Mouse (Mus musculus): ENCODE measurements around the gene Nucb1.
"Not testable (repeated sequence)": the region's sequence is repeated elsewhere in the genome, so short reads cannot be mapped to it uniquely, and the experiment has no call there.

Nucb1 gene

GRCm38 (mm10) chr7:45524841-45525621 is 14.8 kb upstream of the Nucb1 start:
- DNase-seq (ENCODE audit: low read depth, low spot score) = peak; percentile 53

- peak; percentile 16 for DNase-seq (ENCODE audit: low read depth, low spot score)
Observed at GRCm38 (mm10) chr7:45523678-45524170, 13.5 kb upstream of the Nucb1 start.

DNA sequence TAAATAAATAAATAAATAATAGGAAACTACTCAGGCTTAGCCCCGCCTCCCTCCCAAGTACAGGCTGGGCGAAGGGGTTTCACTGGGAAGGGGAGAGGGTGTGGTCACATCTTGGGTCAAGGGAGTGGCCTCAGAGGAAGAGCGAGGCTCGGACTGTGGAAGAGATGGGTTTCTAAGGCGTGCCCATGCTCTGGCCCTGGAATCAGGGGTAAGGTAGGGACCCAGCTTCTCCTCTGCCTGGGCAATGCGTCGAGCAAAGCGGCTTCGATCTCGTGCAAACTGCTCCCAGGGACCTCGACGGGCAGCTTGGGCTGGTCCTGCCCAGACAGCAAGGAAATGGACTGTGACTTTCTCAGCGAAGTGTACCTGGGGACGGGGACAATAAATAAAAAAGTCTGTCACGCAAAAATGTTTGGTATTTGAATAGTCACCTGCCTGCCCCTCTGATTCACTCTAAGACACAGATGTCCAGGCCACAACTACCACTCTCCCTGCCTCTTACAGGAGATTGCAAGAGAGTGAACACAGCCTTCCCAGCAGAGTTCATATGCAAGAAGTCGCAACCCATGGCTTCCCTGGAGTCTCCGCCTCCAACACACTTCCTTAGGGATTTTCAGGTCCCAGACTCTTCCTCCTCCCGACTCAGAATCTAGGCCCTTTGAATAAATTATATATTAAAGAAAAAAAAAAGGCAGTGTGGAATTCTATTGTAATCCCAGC is 12.9 kb upstream of the Nucb1 start:
- DNase-seq (ENCODE audit: low read depth, low spot score) = peak; percentile 43

- no peak for DNase-seq (ENCODE audit: low read depth, low spot score)
Observed at GRCm38 (mm10) chr7:45522194-45522752, 12.1 kb upstream of the Nucb1 start.

DNA sequence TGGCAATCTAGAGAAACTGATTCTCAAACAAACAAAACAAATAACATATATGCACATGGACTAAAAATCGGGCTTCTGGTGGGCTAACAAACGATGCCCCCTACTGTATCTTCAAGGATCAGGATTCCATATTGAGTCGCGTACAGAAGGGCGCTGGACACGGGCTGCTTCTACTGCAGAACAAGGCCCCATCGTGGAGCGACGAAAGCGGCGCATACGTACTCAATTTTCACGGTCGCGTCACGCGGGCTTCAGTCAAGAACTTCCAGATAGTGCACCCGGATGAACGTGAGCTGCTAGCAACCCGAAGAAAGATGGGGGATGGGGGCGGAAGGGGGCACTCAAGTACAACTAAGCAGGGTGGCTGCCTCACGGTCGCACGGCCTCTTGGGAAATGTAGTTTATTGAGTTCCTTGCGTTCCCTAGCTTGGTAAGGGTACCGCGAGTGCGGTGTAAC is 11.6 kb upstream of the Nucb1 start:
- peak; percentile 96 for DNase-seq (ENCODE audit: low read depth, low spot score)

GRCm38 (mm10) chr7:45520605-45521004 is 10.4 kb upstream of the Nucb1 start:
- no peak for DNase-seq (ENCODE audit: low read depth, low spot score)

- peak; percentile 26 for DNase-seq (ENCODE audit: low read depth, low spot score)
Observed at GRCm38 (mm10) chr7:45519345-45520120, 9.3 kb upstream of the Nucb1 start.

DNA sequence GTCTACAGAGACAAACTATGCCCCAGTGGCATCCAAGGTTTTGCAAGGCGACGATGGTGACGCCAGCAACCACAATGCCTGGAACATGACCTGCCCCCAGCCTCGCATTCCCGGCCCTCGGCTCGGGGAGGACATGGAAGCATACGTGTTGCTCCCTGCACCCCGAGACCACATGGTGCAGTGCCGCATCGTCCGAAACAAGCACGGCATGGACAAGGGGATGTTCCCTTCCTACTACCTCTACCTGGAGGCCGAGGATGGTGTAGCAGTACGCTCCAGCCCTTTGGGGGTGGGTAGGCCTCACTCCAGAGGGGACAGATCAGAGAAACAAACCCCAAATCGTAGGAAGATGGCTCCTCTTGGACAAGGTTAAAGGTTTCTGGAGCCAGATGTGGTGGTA is 8.4 kb upstream of the Nucb1 start:
- no peak for DNase-seq (ENCODE audit: low read depth, low spot score)

DNA sequence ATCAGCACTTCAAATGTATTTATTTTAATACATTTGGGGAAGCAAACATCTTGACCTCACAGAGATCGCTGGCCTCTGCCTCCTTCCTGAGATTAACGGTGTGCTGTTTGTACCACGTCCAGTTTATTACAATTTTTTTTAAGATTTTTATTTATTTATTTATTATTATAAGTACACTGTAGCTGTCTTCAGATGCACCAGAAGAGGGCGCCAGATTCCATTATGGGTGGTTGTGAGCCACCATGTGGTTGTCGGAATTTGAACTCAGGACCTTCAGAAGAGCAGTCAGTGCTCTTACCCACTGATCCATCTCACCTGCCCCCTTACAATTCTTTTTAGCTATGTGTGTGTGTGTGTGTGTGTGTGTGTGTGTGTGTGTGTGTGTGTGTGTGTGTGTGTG is 6.6 kb upstream of the Nucb1 start:
- not testable (repeated sequence) for DNase-seq (ENCODE audit: low read depth, low spot score)

- no peak for DNase-seq (ENCODE audit: low read depth, low spot score)
Observed at GRCm38 (mm10) chr7:45515436-45515835, 5.2 kb upstream of the Nucb1 start.

DNA sequence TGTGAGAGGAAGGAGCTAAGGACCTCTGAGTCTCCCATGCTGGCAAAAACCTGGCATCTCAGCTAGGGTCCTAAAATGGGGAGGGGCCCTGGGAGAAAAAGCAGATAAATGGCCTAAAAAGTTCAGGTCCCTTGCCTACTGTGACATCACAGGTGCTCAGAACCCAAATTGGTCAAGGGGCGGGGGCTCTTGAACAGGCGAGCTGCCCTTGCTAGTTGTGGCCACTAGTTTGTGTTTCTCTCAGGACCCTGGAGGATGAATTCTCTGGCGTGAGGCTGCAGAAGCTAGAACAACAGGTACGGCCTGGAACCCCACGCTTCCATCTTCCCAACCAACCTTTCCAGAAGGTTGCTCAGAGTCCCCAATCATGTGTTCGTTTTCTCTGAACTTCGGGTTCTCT is 4.2 kb upstream of the Nucb1 start:
- no peak for DNase-seq (ENCODE audit: low read depth, low spot score)

GRCm38 (mm10) chr7:45509181-45509882 is 874 bp downstream of the Nucb1 start:
- no peak for DNase-seq (ENCODE audit: low read depth, low spot score)

GRCm38 (mm10) chr7:45508561-45508960 is 1.6 kb downstream of the Nucb1 start:
- DNase-seq (ENCODE audit: low read depth, low spot score) = no peak

- DNase-seq (ENCODE audit: low read depth, low spot score) = no peak
Observed at GRCm38 (mm10) chr7:45507583-45507982, 2.6 kb downstream of the Nucb1 start.

DNA sequence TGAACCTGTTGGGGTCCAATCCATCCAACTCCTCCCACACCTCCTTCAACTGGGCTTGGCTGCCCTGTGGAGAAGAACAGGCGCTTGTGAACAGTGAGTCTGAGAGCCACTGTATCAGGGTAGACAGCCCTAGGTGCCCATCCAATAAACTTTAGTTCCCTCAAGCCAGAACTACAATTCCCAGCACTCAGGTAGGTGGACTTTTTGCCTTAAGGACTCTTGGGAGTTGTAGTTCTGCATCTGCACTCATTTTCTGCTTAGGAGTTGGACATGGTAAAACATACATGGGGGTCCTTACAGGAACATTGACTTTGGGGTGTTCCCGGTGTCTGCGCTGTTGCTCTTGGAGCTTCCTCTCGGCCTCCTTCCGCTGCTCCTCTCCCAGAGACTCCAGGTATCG is 11.8 kb downstream of the Nucb1 start:
- no peak for DNase-seq (ENCODE audit: low read depth, low spot score)

DNA sequence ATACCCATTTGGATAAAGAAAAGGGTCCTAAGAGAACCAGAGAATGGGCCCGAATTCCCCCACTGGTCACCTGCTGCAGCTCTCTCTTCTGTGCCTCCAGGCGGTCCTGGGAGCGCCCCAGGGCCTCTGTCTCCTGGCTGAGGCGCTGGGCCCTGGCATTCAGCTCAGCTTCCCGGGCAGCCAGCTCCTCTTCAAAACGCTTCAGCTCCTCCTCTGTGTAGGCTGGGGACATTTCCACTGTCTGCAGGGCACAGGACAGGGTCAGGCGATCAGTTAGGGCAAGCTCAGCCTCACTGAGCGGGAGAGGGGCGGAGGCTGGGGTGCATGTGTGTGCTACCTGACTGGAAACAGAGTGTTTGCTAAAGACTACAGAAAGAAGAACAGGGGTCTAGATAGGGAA is 15.7 kb downstream of the Nucb1 start:
- DNase-seq (ENCODE audit: low read depth, low spot score) = no peak

DNA sequence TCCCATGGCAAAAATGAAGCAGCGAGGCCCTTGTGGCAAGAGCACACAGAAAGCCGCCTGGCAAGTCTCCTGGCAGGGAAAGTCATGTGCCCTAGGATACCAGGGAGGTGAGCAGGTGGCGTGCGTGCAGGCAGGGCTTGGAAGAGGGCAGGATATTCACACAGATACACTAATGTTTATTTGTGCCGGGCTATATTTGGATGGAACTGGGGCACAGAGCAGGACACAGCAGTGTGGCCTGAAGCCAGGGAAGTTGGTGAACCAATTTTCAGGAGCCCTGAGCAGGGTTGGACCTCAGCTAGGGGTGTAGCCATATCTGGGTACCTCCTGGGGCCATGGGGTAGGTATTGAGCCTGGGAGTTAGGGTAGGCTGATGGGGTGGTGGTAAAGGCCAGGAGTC is 17.3 kb downstream of the Nucb1 start:
- no peak for DNase-seq (ENCODE audit: low read depth, low spot score)

DNA sequence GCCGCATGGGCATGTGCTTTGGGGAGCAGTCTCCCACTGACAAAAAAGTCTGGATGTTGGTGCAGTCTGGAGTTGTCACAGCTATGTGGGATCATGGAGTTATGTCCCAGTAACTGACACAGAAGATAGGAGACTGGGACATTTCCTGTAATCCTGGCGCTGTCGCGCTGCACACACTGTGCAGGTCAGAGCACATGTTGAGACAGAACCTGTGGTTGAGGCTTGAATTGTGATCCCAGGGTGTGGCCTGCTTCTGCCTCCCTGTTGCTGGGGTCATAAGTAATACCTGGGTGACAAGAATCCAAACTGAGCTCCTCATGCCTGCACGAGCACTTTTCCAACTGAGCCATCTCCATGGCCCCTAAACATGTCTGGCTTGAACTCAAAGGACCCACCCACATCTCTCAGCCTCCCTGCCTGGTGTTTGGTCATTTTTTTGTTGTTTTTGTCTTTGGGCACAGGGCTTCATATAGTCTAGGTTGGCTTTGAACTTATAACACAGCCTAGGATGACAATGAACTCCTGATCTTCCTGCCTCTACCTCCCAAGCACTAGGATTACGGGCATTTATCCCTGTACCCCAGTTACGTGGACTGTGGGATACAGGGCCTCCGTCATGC is 17.9 kb downstream of the Nucb1 start:
- no peak for DNase-seq (ENCODE audit: low read depth, low spot score)

DNA sequence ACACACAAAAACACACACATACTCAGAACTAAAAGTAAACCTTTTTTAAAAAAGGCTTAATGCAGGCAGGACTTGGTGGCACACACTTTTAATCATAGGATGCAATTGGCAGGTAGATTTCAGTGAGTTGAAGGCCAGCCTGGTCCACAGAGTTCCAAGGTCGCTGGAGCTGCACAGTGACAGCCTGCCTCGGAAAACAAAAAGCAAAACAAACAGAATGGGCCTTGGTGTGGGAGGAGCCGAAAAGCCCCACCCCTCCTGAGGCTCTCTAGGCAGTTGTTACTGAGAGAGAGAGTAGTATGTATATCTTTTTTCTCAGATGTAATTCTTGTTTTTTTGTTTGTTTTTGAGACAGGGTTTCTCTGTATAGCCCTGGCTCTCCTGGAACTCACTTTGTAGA is 18.9 kb downstream of the Nucb1 start:
- no peak for DNase-seq (ENCODE audit: low read depth, low spot score)

DNA sequence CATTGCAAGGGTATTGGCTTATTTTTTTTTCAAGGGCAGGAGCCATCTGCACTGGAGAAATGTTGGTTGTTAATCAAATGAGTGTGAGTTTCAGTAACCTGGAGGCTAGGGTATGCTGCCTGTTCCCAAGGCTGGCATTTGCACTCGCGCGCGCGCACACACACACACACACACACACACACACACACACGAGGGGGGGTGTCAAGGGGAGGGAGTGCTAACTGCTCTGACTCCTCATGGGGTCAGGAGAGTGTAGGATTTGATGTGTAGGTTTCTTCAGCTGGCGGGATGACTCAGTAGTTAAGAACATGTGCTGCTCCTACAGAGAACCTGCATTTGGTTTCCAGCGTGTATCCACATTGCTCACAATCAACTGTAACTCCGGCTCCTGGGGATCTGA is 19.4 kb downstream of the Nucb1 start:
- DNase-seq (ENCODE audit: low read depth, low spot score) = no peak

DNA sequence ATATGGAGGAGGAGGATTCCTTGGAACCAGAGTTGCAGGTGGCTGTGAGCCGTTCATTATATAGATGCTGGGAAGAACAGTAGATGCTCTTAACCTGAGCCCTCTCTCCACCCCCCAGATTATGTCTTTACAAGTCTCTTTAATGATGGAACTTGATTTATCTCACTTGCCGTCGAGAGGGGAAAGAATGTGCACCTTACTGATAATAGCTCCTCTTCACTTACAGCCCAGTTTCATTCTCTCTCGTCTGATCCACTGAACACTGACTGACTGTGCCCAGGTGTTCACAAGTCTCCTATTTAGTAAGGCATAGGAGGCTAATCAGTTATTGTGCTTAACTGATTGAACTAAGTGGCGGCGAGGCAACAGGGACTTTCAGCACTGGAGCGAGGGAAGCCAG is 20.6 kb downstream of the Nucb1 start:
- DNase-seq (ENCODE audit: low read depth, low spot score) = no peak
